Mouse (Mus musculus) midbrain, embryonic 12.5 days (tissue): ENCODE data around the gene Prrc2a. TPM values are rescaled to one million over a fixed set of nuclear protein-coding genes. Genes with fewer than 3 reads are reported as not detected.

Source experiments
- ATAC-seq: fragments of 200-750 bp; cut with Nextera tagmentation; 2 replicates; pipeline ENCODE4 v1.8.0; 2017; ENCODE audit warnings: low read depth, moderate TSS enrichment, moderate library complexity; ENCODE audit not compliant: low FRiP score
- H3K27ac ChIP-seq: fragments of 300-500 bp; sonication (generic); replicated peaks from 2 replicates; pipeline ENCODE4 v1.5.1; 2016; ENCODE audit warnings: mild to moderate bottlenecking
- H3K27me3 ChIP-seq: fragments of 300-500 bp; sonication (generic); 2 replicates; pipeline ENCODE4 v1.6.1; 2016; ENCODE audit warnings: mild to moderate bottlenecking
- H3K36me3 ChIP-seq: fragments of 300-500 bp; sonication (generic); 2 replicates; pipeline ENCODE4 v1.6.1; 2016
- H3K4me1 ChIP-seq: fragments of 300-500 bp; sonication (generic); 2 replicates; pipeline ENCODE4 v1.6.1; 2016
- H3K4me2 ChIP-seq: fragments of 300-500 bp; sonication (generic); replicated peaks from 2 replicates; pipeline ENCODE4 v1.6.1; 2016; ENCODE audit warnings: mild to moderate bottlenecking, moderate library complexity
- H3K4me3 ChIP-seq: fragments of 300-500 bp; sonication (generic); 2 replicates; pipeline ENCODE4 v1.5.1; 2016; ENCODE audit warnings: mild to moderate bottlenecking
- H3K9ac ChIP-seq: fragments of 300-500 bp; sonication (generic); replicated peaks from 2 replicates; pipeline ENCODE4 v1.6.1; 2016; ENCODE audit warnings: mild to moderate bottlenecking, moderate library complexity
- H3K9me3 ChIP-seq: fragments of 300-500 bp; sonication (generic); 2 replicates; pipeline ENCODE4 v1.6.1; 2016; ENCODE audit warnings: mild to moderate bottlenecking
- WGBS: fragments of 180-500 bp; shearing (Covaris S2); methylation state at CpG from one replicate; pipeline ENCODE4 v1.1.7; 2016; 5-methylcytosine and 5-hydroxymethylcytosine counted together
- polyA plus RNA-seq: library from polyadenylated mRNA; unstranded; fragments of >200 nt; fragmentation: Nextera tagmentation; extraction: Ambion mirVana; gene quantifications from 2 replicates; pipeline ENCODE4 v1.2.1, GENCODE M21; 2016

Prrc2a gene
- polyA plus RNA-seq, 1 experiment from 2014 or later, result 236 TPM

DNA sequence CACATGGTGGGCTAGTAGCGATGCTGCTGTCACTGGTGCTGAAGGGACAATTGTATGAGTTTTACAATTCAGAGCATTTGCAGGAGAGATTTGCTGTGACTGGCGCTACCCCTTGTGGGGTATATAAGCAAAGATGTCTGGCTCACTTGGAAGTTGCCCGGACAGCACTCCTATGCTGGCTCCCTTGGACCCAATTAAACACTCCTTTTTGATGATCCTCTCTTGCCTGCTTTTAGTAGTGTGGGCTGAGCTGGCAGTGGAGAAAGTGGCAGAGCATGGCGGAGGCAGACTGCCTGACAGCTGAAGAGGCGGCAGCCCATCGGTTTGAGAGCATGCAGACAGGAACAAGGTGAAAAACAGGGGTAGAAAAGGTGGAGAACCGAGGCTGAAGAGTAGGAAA lies 3.1 kb upstream of the Prrc2a start:
- no peak for ATAC-seq
- Histone ChIP-seq H3K4me3 (no peak overlapping the region), H3K9me3 (no peaks in the 10 kb centered on the region), H3K4me1 (peaks cover 19% of the 10 kb centered on the region), H3K4me2 (no peak overlapping the region), H3K9ac (no peak overlapping the region), H3K27me3 (no peaks in the 10 kb centered on the region), H3K36me3 (no peaks in the 10 kb centered on the region), H3K27ac (no peak overlapping the region)
- 85% methylated on average over 7 of the region's 7 CpGs for WGBS

DNA sequence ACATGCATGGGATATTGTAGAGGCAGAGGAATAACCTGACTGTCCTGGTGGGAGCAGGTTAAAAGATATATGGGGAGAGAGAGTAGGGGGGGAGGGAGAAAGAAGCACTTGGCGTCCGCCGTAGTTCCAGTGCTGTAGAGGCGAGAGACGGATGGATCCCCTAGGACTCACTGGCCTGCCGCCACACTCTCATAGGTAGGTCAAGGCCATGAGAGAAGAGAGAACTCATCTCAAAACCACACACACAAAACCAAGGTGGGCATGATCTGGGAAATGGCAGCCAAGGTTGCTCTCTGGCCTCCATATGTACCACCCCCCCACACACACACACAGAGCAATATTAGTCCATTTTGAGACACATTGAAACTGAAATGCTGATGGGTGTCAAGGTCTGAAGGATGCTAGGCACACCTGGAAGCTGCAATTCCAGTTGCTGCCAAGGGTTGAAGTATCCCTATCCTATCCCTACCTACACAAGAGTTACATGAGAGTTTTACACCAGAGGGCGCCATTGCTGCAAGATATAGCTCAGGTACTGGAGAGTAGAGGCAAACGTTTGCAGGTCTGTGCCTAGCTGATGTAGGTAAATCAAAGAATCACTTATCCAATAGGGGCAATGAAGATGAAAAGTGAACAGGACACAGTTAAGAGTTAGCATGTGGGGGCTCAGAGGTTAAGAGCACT lies 1.8 kb upstream of the Prrc2a start:
- H3K9ac ChIP-seq, result peak overlapping the region; percentile 68
- peak overlapping the region; percentile 77 for H3K4me2 ChIP-seq
- peaks cover 30% of the 10 kb centered on the region for H3K4me1 ChIP-seq
- peaks cover 7% of the 10 kb centered on the region for H3K36me3 ChIP-seq
- H3K9me3 ChIP-seq, result no peaks in the 10 kb centered on the region
- peak overlapping the region; percentile 99 for H3K4me3 ChIP-seq
- ATAC-seq, result no peak
- no peaks in the 10 kb centered on the region for H3K27me3 ChIP-seq
- peak overlapping the region; percentile 97 for H3K27ac ChIP-seq
- WGBS, result 73% methylated on average over 8 of the region's 8 CpGs

DNA sequence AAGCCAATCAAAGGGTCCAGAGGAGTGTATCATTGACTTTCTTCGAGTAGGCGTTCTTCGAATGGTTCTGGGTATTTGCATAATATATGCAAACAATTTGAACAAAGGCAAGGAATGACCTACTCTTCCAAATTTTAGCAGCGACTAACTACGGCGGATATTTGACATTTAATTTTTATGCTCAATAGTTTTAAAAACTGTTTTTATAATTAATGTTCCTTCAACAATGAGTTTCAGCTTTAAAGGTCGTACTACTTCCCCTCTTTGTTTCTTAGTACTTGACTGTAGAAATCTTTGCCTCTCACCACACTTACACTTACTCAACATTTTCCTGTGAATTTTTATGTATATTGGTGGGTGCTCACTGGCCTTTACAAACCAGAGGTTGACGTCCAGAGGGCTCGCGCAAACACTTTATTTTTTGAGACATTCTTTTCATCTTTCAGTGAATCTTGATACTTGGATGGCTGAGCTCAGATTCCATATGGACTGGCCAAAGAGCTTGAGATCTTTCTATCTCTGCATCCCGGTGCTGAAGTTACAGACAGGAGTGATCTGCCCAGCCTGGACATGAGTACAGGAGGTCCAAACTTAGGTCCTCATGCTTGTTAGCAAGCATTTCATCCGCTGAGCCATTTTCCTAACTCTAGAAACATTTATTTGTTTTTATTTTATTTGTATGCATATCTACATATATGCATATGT lies 906 bp upstream of the Prrc2a start:
- Histone ChIP-seq H3K36me3 (peaks cover 16% of the 10 kb centered on the region), H3K9ac (peak overlapping the region; percentile 68), H3K27ac (peak overlapping the region; percentile 97), H3K4me3 (peak overlapping the region; percentile 99), H3K27me3 (no peaks in the 10 kb centered on the region), H3K9me3 (no peaks in the 10 kb centered on the region), H3K4me2 (peak overlapping the region; percentile 77), H3K4me1 (peaks cover 30% of the 10 kb centered on the region)
- 24% methylated on average over 12 of the region's 12 CpGs for WGBS
- peak; percentile 85; the same call in 1 of the 2 replicates for ATAC-seq

DNA sequence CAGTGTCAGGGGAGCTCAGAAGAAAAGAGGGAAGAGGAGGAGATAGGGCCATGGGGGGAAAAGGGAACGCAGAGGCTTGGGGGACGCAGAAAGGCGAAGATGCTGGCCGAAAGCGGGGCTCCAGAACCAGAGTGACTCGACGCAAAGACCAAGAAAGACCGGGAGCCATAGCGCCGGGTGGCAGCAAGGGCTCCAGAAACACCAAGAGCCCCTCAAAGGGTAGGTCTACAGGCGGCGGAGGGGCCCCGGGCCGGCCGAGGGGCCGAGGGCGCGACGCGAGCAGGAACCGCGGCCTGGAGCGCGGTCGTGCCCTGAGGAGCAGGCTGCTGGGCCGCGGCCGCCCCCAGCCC lies 504 bp downstream of the Prrc2a start:
- Histone ChIP-seq H3K4me2 (peak overlapping the region; percentile 77), H3K9me3 (no peaks in the 10 kb centered on the region), H3K9ac (peak overlapping the region; percentile 100), H3K27ac (peak overlapping the region; percentile 97), H3K27me3 (no peaks in the 10 kb centered on the region), H3K4me3 (peak overlapping the region; percentile 99), H3K4me1 (peaks cover 30% of the 10 kb centered on the region), H3K36me3 (peaks cover 30% of the 10 kb centered on the region)
- WGBS, result 0% methylated on average over 25 of the region's 28 CpGs
- no peak for ATAC-seq

DNA sequence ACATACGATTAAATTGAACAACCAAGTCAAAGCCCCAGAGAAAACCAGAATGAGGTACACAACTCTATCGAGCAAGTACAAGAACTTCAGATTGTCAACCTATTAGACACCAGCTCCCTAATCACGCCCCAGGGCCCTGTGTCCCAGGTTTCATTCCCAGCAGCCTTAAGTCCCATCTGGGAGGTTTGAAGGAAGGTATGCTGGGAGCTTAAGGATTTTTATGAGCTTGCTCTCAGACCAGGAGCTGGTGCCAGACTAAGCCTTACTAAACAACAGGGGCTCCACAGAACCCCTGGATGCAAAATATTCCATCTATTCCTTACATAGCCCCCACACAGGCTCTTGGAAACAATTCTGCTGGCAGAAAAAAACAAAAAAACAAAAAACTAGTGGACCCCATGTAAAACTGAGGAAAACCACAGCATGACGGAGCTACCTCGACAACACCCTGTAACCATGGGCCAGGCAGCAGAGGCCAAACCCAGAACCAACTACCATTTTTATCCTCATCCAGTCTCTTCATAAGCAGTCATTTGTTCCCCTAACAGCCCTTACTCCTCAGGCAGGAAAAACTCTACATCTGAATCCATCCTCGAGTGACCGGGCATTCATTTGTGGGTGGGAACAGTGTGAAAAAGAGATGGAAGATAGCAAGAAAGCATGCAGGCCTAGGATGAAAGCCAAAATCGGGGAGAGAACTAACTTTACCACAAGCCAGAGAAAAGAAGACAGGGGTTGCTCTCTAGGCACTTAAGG lies 1.2 kb downstream of the Prrc2a start:
- peaks cover 29% of the 10 kb centered on the region for H3K4me1 ChIP-seq
- no peak for ATAC-seq
- peak overlapping the region; percentile 77 for H3K4me2 ChIP-seq
- no peaks in the 10 kb centered on the region for H3K9me3 ChIP-seq
- peak overlapping the region; percentile 99 for H3K4me3 ChIP-seq
- peak overlapping the region; percentile 100 for H3K9ac ChIP-seq
- H3K36me3 ChIP-seq, result peaks cover 37% of the 10 kb centered on the region
- peak overlapping the region; percentile 97 for H3K27ac ChIP-seq
- no peaks in the 10 kb centered on the region for H3K27me3 ChIP-seq
- 15% methylated on average over 8 of the region's 8 CpGs for WGBS

DNA sequence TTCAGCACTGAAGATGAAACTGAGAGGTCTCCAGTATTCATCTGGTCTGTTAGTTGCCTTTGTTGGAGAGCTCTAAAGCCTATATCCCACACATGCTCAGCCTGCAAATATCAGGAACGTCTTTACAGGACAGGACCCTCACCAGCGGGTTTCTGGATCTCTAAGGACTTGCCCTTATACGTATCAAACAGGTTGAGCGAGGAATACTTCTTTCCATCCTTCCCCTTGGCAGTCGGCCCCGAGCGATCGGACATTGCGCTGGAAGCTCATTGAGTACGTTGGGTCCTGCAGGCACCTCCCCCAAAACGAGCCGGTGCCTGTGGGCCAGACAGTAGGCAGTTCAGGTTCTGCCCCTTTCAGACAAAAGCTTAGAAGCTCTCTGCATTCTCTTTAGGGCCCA lies 2.0 kb downstream of the Prrc2a start:
- H3K4me1 ChIP-seq, result peaks cover 29% of the 10 kb centered on the region
- ATAC-seq, result no peak
- peak overlapping the region; percentile 100 for H3K9ac ChIP-seq
- H3K36me3 ChIP-seq, result peaks cover 45% of the 10 kb centered on the region
- no peaks in the 10 kb centered on the region for H3K27me3 ChIP-seq
- H3K9me3 ChIP-seq, result no peaks in the 10 kb centered on the region
- peak overlapping the region; percentile 16; the same call in 1 of the 2 replicates for H3K27ac ChIP-seq
- peak overlapping the region; percentile 99 for H3K4me3 ChIP-seq
- peak overlapping the region; percentile 77 for H3K4me2 ChIP-seq
- WGBS, result 57% methylated on average over 12 of the region's 12 CpGs

GRCm38 (mm10) chr17:35162121-35162520 lies 2.6 kb downstream of the Prrc2a start:
- no peak for ATAC-seq
- Histone ChIP-seq H3K9ac (peak overlapping the region; percentile 100), H3K36me3 (peaks cover 51% of the 10 kb centered on the region), H3K4me1 (peaks cover 29% of the 10 kb centered on the region), H3K4me3 (peak overlapping the region; percentile 99), H3K27ac (no peak overlapping the region), H3K9me3 (no peaks in the 10 kb centered on the region), H3K27me3 (no peaks in the 10 kb centered on the region), H3K4me2 (peak overlapping the region; percentile 77)
- 79% methylated on average over 14 of the region's 14 CpGs for WGBS

- H3K9ac ChIP-seq, result no peak overlapping the region
- 89% methylated on average over 11 of the region's 11 CpGs for WGBS
- ATAC-seq, result no peak
These were observed 3.3 kb downstream of the Prrc2a start for GRCm38 (mm10) chr17:35161421-35161820.

DNA sequence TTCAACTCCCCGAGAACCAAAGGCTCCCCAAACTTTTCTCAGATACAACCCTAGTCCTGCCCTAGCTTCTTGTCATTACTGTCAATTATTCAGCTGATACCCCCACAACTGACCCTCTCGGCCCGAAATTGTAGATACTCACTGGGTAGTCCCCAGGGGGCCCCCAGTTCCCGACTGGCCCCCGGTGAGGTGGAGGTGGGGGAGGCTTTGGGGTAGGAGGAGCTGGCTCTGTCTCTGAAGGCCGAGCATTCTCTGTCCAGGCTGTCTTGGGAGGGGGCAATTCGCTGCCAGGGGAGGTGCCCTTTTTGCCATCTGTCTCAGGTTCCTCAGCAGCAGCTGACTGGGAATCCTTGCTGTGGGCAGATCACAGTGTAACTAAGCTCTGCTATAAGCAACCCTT lies 5.1 kb downstream of the Prrc2a start:
- peaks cover 18% of the 10 kb centered on the region for H3K4me1 ChIP-seq
- 91% methylated on average over 7 of the region's 7 CpGs for WGBS

More at GRCm38 (mm10) chr17:35161421-35161820, 3.3 kb downstream of the Prrc2a start:
- Histone ChIP-seq H3K36me3 (peaks cover 58% of the 10 kb centered on the region), H3K4me2 (no peak overlapping the region), H3K4me3 (peak overlapping the region; percentile 99; the same call in 1 of the 2 replicates), H3K4me1 (peaks cover 26% of the 10 kb centered on the region), H3K9me3 (no peaks in the 10 kb centered on the region), H3K27me3 (no peaks in the 10 kb centered on the region), H3K27ac (no peak overlapping the region)

DNA sequence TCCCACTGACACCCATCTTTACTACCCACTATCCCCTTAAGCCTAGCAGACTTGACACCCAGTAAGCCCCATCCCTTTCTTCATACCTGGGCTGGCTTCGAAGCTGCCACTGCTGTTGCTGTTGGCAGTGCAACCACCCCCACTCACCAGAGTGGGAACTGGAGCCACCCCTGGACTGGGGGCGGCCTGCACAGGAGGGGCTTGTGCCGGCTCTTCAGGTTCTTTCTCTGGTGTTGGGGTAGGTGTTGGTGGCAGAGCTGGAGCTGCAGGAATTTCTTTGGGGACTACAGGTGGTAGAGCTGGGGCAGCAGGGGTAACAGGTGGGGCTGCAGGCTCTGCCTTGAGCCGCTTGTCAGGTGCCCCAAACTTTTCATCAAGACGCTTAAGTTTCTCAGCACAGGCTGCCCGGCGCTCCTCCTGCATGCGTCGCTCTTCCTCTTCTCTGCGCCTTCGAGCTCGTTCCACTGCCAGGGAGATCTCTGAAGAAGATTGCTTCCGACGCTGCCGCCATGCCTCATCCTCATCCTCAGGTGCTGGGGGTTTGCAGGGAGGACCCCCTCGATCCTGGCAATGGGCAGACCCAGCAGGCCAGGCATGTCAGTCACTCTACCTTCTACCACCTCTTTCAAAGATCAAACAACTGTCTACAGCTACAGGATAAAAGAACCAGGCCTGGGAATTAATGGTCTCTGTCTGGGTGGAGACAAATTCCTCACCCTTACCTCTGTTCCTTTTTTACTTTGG lies 5.7 kb downstream of the Prrc2a start:
- Histone ChIP-seq H3K4me2 (no peak overlapping the region), H3K4me1 (peaks cover 18% of the 10 kb centered on the region), H3K27ac (no peak overlapping the region), H3K4me3 (no peak overlapping the region), H3K9me3 (no peaks in the 10 kb centered on the region), H3K9ac (no peak overlapping the region), H3K27me3 (no peaks in the 10 kb centered on the region), H3K36me3 (peaks cover 82% of the 10 kb centered on the region)
- WGBS, result 92% methylated on average over 16 of the region's 16 CpGs
- no peak for ATAC-seq

More for the DNA sequence above, 5.1 kb downstream of the Prrc2a start:
- peaks cover 76% of the 10 kb centered on the region for H3K36me3 ChIP-seq
- no peak overlapping the region for H3K4me2 ChIP-seq
- no peak for ATAC-seq
- H3K9me3 ChIP-seq, result no peaks in the 10 kb centered on the region
- H3K27me3 ChIP-seq, result no peaks in the 10 kb centered on the region
- no peak overlapping the region for H3K9ac ChIP-seq
- H3K4me3 ChIP-seq, result no peak overlapping the region
- no peak overlapping the region for H3K27ac ChIP-seq

DNA sequence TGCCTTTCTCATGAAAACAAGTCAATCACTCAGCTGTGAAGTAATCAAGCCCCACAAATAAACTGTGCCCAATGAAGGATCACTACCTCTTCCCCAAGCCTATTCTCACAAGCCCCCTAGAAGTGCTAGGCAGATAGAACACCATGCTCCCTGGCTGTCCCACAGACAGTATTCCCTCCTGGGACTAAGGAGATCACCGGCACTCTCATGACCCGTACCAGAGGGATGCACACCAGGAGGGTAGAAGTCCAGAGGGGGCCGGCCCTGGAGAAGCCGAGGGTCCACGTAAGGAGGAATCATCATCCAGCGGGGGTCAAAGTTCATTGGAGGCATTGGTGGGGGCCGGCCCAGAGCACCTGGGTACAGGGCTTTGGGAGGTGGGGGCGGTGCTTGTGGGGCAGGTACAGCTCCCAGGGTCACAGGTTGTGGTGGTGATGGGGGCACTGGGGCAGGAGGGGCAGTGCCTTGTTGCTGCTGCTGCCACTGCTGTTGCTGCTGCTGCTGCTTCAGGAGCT lies 7.0 kb downstream of the Prrc2a start:
- Histone ChIP-seq H3K4me2 (no peak overlapping the region), H3K36me3 (peaks cover 95% of the 10 kb centered on the region), H3K27ac (no peak overlapping the region), H3K9me3 (no peaks in the 10 kb centered on the region), H3K27me3 (no peaks in the 10 kb centered on the region), H3K4me3 (no peak overlapping the region), H3K4me1 (peaks cover 11% of the 10 kb centered on the region), H3K9ac (no peak overlapping the region)
- ATAC-seq, result no peak
- WGBS, result 91% methylated on average over 8 of the region's 8 CpGs
